Mouse (Mus musculus) forebrain, embryonic 11.5 days (tissue): Measurements from ENCODE around the gene Plpp4. TPM values are rescaled to one million over a fixed set of nuclear protein-coding genes. Genes with fewer than 3 reads are reported as not detected.

Experiments used
- ATAC-seq: fragments of 200-750 bp; cut with Nextera tagmentation; replicated peaks from 2 replicates; pipeline ENCODE4 v1.8.0; 2017; ENCODE audit warnings: moderate TSS enrichment; ENCODE audit not compliant: low FRiP score
- DNase-seq: peaks from one replicate; pipeline ENCODE4 v3.0.0-alpha.2; 2017; ENCODE audit warnings: low spot score
- H3K27ac ChIP-seq: fragments of 300-500 bp; sonication (generic); 2 replicates; pipeline ENCODE4 v1.5.1; 2014; ENCODE audit warnings: low read depth, low read length
- H3K27me3 ChIP-seq: fragments of 300-500 bp; sonication (generic); 2 replicates; pipeline ENCODE4 v1.6.1; 2014; ENCODE audit warnings: mild to moderate bottlenecking, low read length, mixed read lengths; ENCODE audit not compliant: control insufficient read depth, insufficient read depth
- H3K36me3 ChIP-seq: fragments of 300-500 bp; sonication (generic); 2 replicates; pipeline ENCODE4 v1.6.1; 2014; ENCODE audit warnings: mild to moderate bottlenecking, low read length, moderate library complexity, mixed read lengths; ENCODE audit not compliant: control insufficient read depth, insufficient read depth
- H3K4me1 ChIP-seq: fragments of 300-500 bp; sonication (generic); replicated peaks from 2 replicates; pipeline ENCODE4 v1.6.1; 2014; ENCODE audit warnings: low read length, mixed read lengths; ENCODE audit not compliant: control insufficient read depth, insufficient read depth
- H3K4me2 ChIP-seq: fragments of 300-500 bp; sonication (generic); 2 replicates; pipeline ENCODE4 v1.6.1; 2014; ENCODE audit warnings: low read depth, mild to moderate bottlenecking, low read length, moderate library complexity, mixed read lengths; ENCODE audit not compliant: severe bottlenecking
- H3K4me3 ChIP-seq: fragments of 300-500 bp; sonication (generic); 2 replicates; pipeline ENCODE4 v1.5.1; 2014; ENCODE audit warnings: low read depth, low read length
- H3K9ac ChIP-seq: fragments of 300-500 bp; sonication (generic); 2 replicates; pipeline ENCODE4 v1.6.1; 2014; ENCODE audit warnings: low read length
- H3K9me3 ChIP-seq: fragments of 300-500 bp; sonication (generic); 2 replicates; pipeline ENCODE4 v1.6.1; 2016; ENCODE audit warnings: low read length, mixed read lengths; ENCODE audit not compliant: control insufficient read depth
- WGBS: fragments of 180-500 bp; shearing (Covaris S2); extraction: QIAGEN DNeasy Blood & Tissue Kit; methylation state at CpG from one replicate; pipeline ENCODE4 v1.1.7; 2014; 5-methylcytosine and 5-hydroxymethylcytosine counted together
- polyA plus RNA-seq: library from polyadenylated mRNA; unstranded; fragments of >200 nt; fragmentation: Nextera tagmentation; extraction: Ambion mirVana; gene quantifications from 2 replicates; pipeline ENCODE4 v1.2.1, GENCODE M21; 2014

The Plpp4 gene
- polyA plus RNA-seq, 1 experiment from 2014 or later: 1.0 TPM

- WGBS: 89% methylated on average over 7 of the region's 7 CpGs
- Histone ChIP-seq H3K9ac (no peak overlapping the region), H3K9me3 (no peaks in the 10 kb centered on the region), H3K4me1 (no peaks in the 10 kb centered on the region; the same call in 1 of the 2 replicates), H3K27me3 (peaks cover 2% of the 10 kb centered on the region; the same call in 1 of the 2 replicates), H3K4me2 (no peak overlapping the region), H3K4me3 (no peak overlapping the region), H3K27ac (no peak overlapping the region), H3K36me3 (no peaks in the 10 kb centered on the region)
- no peak for ATAC-seq
- no peak for DNase-seq
Measured at GRCm38 (mm10) chr7:129399071-129399470, 142.2 kb downstream of the Plpp4 start.

- WGBS: 55% methylated on average over 13 of the region's 13 CpGs
- Histone ChIP-seq H3K4me1 (no peaks in the 10 kb centered on the region; the same call in 1 of the 2 replicates), H3K36me3 (no peaks in the 10 kb centered on the region), H3K27me3 (no peaks in the 10 kb centered on the region), H3K9ac (no peak overlapping the region), H3K27ac (no peak overlapping the region), H3K4me2 (no peak overlapping the region), H3K4me3 (no peak overlapping the region), H3K9me3 (no peaks in the 10 kb centered on the region)
- DNase-seq (peak; percentile 69), ATAC-seq (peak; percentile 56; the same call in 1 of the 2 replicates)
Measured at GRCm38 (mm10) chr7:129402695-129403364, 146.0 kb downstream of the Plpp4 start.

- DNase-seq: no peak
- peaks cover 10% of the 10 kb centered on the region; the same call in 1 of the 2 replicates for H3K4me1 ChIP-seq
- WGBS: 65% methylated on average over 7 of the region's 7 CpGs
Measured at GRCm38 (mm10) chr7:129406069-129406468, 149.2 kb downstream of the Plpp4 start.

GRCm38 (mm10) chr7:129412695-129413094, 155.9 kb downstream of the Plpp4 start:
- no peak overlapping the region for H3K4me3 ChIP-seq
- ATAC-seq (no peak), DNase-seq (no peak)
- no peaks in the 10 kb centered on the region for H3K36me3 ChIP-seq
- H3K4me2 ChIP-seq: no peak overlapping the region
- no peaks in the 10 kb centered on the region for H3K27me3 ChIP-seq
- no peak overlapping the region for H3K9ac ChIP-seq
- no peaks in the 10 kb centered on the region for H3K9me3 ChIP-seq
- 40% methylated on average over 2 of the region's 2 CpGs for WGBS
- H3K27ac ChIP-seq: no peak overlapping the region
- H3K4me1 ChIP-seq: peaks cover 10% of the 10 kb centered on the region; the same call in 1 of the 2 replicates

More at GRCm38 (mm10) chr7:129406069-129406468, 149.2 kb downstream of the Plpp4 start:
- Histone ChIP-seq H3K27me3 (no peaks in the 10 kb centered on the region), H3K27ac (no peak overlapping the region), H3K36me3 (no peaks in the 10 kb centered on the region), H3K4me3 (no peak overlapping the region), H3K4me2 (no peak overlapping the region), H3K9ac (no peak overlapping the region), H3K9me3 (no peaks in the 10 kb centered on the region)
- ATAC-seq: no peak

GRCm38 (mm10) chr7:129415179-129415578, 158.3 kb downstream of the Plpp4 start:
- no peaks in the 10 kb centered on the region for H3K36me3 ChIP-seq
- WGBS: 41% methylated on average over 4 of the region's 4 CpGs
- H3K27me3 ChIP-seq: no peaks in the 10 kb centered on the region
- H3K27ac ChIP-seq: no peak overlapping the region
- no peak for DNase-seq
- H3K4me2 ChIP-seq: no peak overlapping the region
- H3K9me3 ChIP-seq: no peaks in the 10 kb centered on the region
- no peak overlapping the region for H3K4me3 ChIP-seq
- ATAC-seq: no peak
- H3K9ac ChIP-seq: no peak overlapping the region
- no peaks in the 10 kb centered on the region for H3K4me1 ChIP-seq

GRCm38 (mm10) chr7:129421181-129421580, 164.3 kb downstream of the Plpp4 start:
- Histone ChIP-seq H3K4me2 (no peak overlapping the region), H3K9me3 (no peaks in the 10 kb centered on the region), H3K4me1 (no peaks in the 10 kb centered on the region), H3K9ac (no peak overlapping the region), H3K27ac (no peak overlapping the region), H3K27me3 (no peaks in the 10 kb centered on the region), H3K4me3 (no peak overlapping the region), H3K36me3 (no peaks in the 10 kb centered on the region)
- WGBS: 54% methylated on average over 1 of the region's 1 CpGs
- no peak for DNase-seq
- no peak for ATAC-seq

GRCm38 (mm10) chr7:129425554-129425953, 168.7 kb downstream of the Plpp4 start:
- ATAC-seq (no peak), DNase-seq (no peak)
- Histone ChIP-seq H3K9me3 (no peaks in the 10 kb centered on the region), H3K36me3 (no peaks in the 10 kb centered on the region), H3K4me1 (no peaks in the 10 kb centered on the region), H3K27ac (no peak overlapping the region), H3K27me3 (no peaks in the 10 kb centered on the region), H3K4me2 (no peak overlapping the region), H3K4me3 (no peak overlapping the region), H3K9ac (no peak overlapping the region)
- WGBS: 29% methylated on average over 2 of the region's 2 CpGs

- Histone ChIP-seq H3K27ac (no peak overlapping the region), H3K4me1 (no peaks in the 10 kb centered on the region), H3K9me3 (no peaks in the 10 kb centered on the region), H3K4me3 (no peak overlapping the region), H3K36me3 (no peaks in the 10 kb centered on the region), H3K4me2 (no peak overlapping the region), H3K27me3 (no peaks in the 10 kb centered on the region), H3K9ac (no peak overlapping the region)
- ATAC-seq (no peak), DNase-seq (no peak)
- WGBS: 49% methylated on average over 4 of the region's 4 CpGs
Measured at GRCm38 (mm10) chr7:129428794-129429193, 172.0 kb downstream of the Plpp4 start.

- H3K27ac ChIP-seq: no peak overlapping the region
- H3K4me3 ChIP-seq: no peak overlapping the region
- H3K4me1 ChIP-seq: no peaks in the 10 kb centered on the region
- H3K36me3 ChIP-seq: no peaks in the 10 kb centered on the region
- H3K27me3 ChIP-seq: no peaks in the 10 kb centered on the region
- H3K9me3 ChIP-seq: no peaks in the 10 kb centered on the region
- H3K9ac ChIP-seq: no peak overlapping the region
- WGBS: 32% methylated on average over 3 of the region's 3 CpGs
- no peak overlapping the region for H3K4me2 ChIP-seq
- DNase-seq: no peak
- ATAC-seq: no peak
Measured at GRCm38 (mm10) chr7:129429903-129430302, 173.1 kb downstream of the Plpp4 start.
